Mouse (Mus musculus) adrenal gland, postnatal 25 days (tissue): ENCODE results near the gene Pgd. TPM values are rescaled to one million over a fixed set of nuclear protein-coding genes. Genes with fewer than 3 reads are reported as not detected.
"Not testable (repeated sequence)": the region's sequence is repeated elsewhere in the genome, so short reads cannot be mapped to it uniquely, and the experiment has no call there.

Source experiments
- DNase-seq: peaks from one replicate; pipeline ENCODE4 v3.0.0; 2021; ENCODE audit warnings: mixed read lengths
- total RNA-seq: library from RNA; stranded (reverse); gene quantifications from 2 replicates; pipeline ENCODE4 v1.2.3, GENCODE M21; 2021

Gene Pgd
- total RNA-seq, 1 experiment from 2014 or later = 313 TPM

GRCm38 (mm10) chr4:149131789-149132565 is 34.6 kb downstream of the Pgd start:
- no peak for DNase-seq

DNA sequence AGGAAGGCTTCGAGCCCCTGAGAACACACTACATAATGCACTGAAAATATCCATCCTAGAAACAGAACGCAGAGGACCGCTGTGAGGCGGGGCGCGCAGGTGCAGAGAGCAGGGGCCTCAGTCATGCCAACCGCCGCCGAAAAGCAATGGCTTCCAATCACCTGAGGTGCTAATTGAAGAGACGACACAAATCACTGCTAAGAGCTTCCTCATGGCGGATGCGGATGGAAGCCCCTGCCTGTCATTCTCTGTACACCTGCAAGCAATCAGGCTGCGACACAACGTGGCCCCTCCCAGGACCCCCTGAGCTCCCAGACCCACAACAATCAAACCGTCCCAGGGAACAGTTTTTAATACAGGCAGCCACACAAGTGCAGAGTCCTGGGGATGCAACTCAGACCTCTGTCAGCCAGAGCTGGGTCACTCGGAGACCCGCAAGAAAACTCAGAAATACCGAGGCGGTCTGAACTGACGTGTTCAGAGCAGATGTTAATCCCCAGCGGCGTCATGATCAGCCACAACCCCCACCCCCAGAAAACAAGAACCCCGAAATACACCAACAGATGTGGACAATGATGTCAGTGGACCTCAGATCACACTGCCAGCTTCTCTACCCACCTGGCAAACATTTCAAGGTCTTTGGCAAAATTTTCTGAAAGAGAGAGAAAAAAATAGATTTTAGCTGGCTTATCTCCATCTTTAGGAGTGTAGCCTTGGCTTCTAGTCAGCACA is 35.4 kb downstream of the Pgd start:
- no peak for DNase-seq

- DNase-seq = no peak
These were observed 38.1 kb downstream of the Pgd start for GRCm38 (mm10) chr4:149128467-149128866.

GRCm38 (mm10) chr4:149126663-149127062 is 39.9 kb downstream of the Pgd start, which contains the start of gene Cort:
TSS of gene Cort (minus strand) at chr4:149126763.
- DNase-seq = no peak

DNA sequence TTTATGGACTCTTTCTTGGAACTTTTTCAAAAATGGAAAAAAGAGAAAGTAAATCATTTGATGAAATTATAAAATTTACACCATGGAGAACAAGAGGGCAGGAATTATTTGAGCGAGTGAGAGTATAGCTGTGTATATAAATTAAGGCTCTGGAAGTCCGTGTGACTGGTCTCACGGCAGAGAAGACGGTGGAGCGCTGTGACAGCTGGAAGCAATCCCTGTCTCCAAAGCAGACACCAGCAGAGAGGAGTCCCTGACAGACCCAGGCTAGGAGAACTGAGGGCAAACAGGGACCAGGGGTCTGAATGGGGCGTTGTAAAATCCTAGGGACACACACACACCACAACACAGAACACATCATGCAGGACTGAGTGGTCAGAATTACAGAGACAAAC is 40.5 kb downstream of the Pgd start:
- no peak for DNase-seq

- no peak for DNase-seq
These were observed 41.0 kb downstream of the Pgd start for GRCm38 (mm10) chr4:149125341-149126114.

DNA sequence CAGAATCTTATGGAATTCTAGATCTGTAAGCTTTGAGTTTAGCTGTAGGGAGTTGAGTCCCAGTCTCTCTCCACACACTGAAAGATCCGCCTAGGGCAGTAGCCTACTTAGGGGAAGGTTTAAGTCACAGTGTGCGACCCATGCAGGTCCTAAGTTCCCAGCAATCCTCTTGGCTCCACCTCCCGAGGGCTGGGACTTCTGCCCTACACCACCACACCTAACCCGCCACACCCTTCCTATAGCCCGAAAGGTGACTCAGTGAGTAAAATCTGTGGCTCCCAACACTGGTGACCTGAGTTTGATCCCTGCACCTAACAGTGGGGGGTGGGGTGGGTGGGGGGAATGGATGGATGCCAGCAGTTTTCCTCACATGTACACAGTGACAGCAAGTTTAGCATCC is 43.1 kb downstream of the Pgd start:
- no peak for DNase-seq

GRCm38 (mm10) chr4:149119978-149120562 is 46.5 kb downstream of the Pgd start:
- DNase-seq = not testable (repeated sequence)

- peak; percentile 87 for DNase-seq
These were observed 62.6 kb downstream of the Pgd start, which contains the start of gene Dffa for GRCm38 (mm10) chr4:149103875-149104561. TSS of gene Dffa (plus strand) at chr4:149104146.

DNA sequence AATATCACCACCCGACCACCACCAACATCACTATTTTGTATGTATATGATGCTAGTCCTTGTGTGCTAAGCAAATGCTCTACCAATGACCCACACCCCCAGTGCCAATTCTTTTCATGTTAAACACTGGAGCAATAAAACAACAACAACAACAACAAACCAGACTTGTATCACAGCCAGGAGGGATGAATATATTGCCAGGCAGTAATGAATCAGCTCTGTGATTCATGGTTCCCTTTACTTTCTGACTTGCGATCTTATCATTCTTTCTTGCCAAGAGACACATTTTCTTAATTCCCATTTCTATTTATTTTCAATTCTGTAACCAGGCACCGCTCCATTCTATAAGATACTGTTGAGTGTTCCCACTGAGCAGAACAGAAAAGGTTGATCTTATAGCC is 65.1 kb downstream of the Pgd start:
- no peak for DNase-seq

DNA sequence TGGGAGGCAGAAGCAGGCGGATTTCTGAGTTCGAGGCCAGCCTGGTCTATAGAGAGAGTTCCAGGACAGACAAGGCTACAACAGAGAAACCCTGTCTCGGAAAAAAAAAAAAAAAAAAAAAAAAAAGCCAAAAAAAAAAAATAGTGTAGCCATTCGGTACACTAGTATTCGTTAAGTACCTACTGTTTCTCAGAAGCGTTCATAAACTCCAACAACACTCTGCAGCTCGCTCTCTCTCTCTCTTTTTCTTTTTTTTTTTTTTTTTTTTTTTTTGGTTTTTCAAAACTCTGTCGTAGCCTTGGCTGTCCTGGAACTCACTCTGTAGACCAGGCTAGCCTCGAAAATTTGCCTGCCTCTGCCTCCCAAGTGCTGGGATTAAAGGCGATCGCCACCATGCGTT is 66.1 kb downstream of the Pgd start:
- not testable (repeated sequence) for DNase-seq

Other genes with a start within 250 kb of the Pgd start
- 73.6 and 74.6 TPM in 2 replicates for gene Pex14, start 66.9 kb downstream of the Pgd start, total RNA-seq
- 24.3 and 26.2 TPM in 2 replicates for gene Dffa, start 62.6 kb downstream of the Pgd start, total RNA-seq
- 1.5 and 3.0 TPM in 2 replicates for gene Cort, start 40.0 kb downstream of the Pgd start, total RNA-seq
- gene Cenps, start 29.1 kb downstream of the Pgd start, total RNA-seq = 13.6 and 17.7 TPM in 2 replicates
- 182 and 199 TPM in 2 replicates for gene Kif1b, start 140.9 kb upstream of the Pgd start, total RNA-seq